Mouse (Mus musculus) liver, adult 2 months (tissue): ENCODE measurements at regions not wholly inside any gene's neighbourhood (a gene's known extent, or its start where the extent isn't known, plus 50 kb on each side); places are given as distances from the start of the nearest gene placed in this dataset.

ENCODE experiments used
- CTCF ChIP-seq: fragments of 200-500 bp; IDR thresholded peaks from 2 replicates; pipeline ENCODE4 v1.5.1; 2011; ENCODE audit warnings: low read depth, low read length, control low read depth
- POLR2A ChIP-seq: fragments of 200-500 bp; IDR thresholded peaks from 2 replicates; pipeline ENCODE4 v1.6.1; 2011; ENCODE audit warnings: low read length, control low read depth; ENCODE audit not compliant: insufficient read depth; ENCODE audit errors: extremely low read depth

- TF ChIP-seq POLR2A (no peak), CTCF (no peak)
Measured at GRCm38 (mm10) chr13:110923936-110924335, 330.9 kb upstream of the Actbl2 start.
